Comparison of ENCODE assay signal across 13 mouse cellular contexts in genomic region chr3:135640856-135641622, GRCm38 (mm10). TPM values are rescaled to one million over a fixed set of nuclear protein-coding genes. Genes with fewer than 3 reads are reported as not detected.
A peak's percentile ranks its signal among the peaks of the same experiment; 100 is the strongest.
DNase-seq lines count a peak whose midpoint lies in the region; ATAC-seq and TF ChIP-seq lines count a peak whose summit lies in the region.
"Had no signal": no experiment of that assay in that cellular context is flagged by ENCODE, and none has a peak within 500 bp of the region (broad histone marks: within the 10 kb centered on the region; RNA-seq: fewer than 3 reads in every experiment).

No protein-coding gene starts in this region.

- H3K4me1 ChIP-seq in heart, embryonic 14.5 days (ENCODE audit: control insufficient read depth in 2 of 2, insufficient read depth in 2 of 2, low read length in 2 of 2): peaks cover 26 to 41% of the 10 kb centered on the region in 2 experiments
- H3K4me1 ChIP-seq in liver, embryonic 14.5 days (replicated peaks; ENCODE audit: control insufficient read depth in 2 of 2, insufficient read depth in 2 of 2, low read length in 1 of 2): peaks cover 15 to 30% of the 10 kb centered on the region in 2 experiments
- no peaks in the 10 kb centered on the region for H3K4me1 ChIP-seq in hindbrain, embryonic 16.5 days (ENCODE audit: control insufficient read depth, insufficient read depth, low read depth, low read length)
- H3K4me1 ChIP-seq: embryonic facial prominence, embryonic 13.5 days; hindbrain, embryonic 15.5 days; limb, embryonic 13.5 days had no signal

- no peaks in the 10 kb centered on the region for H3K27me3 ChIP-seq in heart, embryonic 14.5 days (ENCODE audit: control insufficient read depth, insufficient read depth, low read length)
- H3K27me3 ChIP-seq in liver, embryonic 14.5 days (ENCODE audit: control insufficient read depth, insufficient read depth, low read length): no peaks in the 10 kb centered on the region
- no peaks in the 10 kb centered on the region for H3K27me3 ChIP-seq in hindbrain, embryonic 16.5 days (replicated peaks; ENCODE audit: control insufficient read depth, insufficient read depth, low read length)
- H3K27me3 ChIP-seq: embryonic facial prominence, embryonic 13.5 days; hindbrain, embryonic 15.5 days; limb, embryonic 13.5 days had no signal

- H3K4me3 ChIP-seq in heart, embryonic 14.5 days (ENCODE audit: control insufficient read depth in 1 of 2, insufficient read depth in 1 of 2, low read depth in 1 of 2, low read length in 2 of 2): no peak overlapping the region
- H3K4me3 ChIP-seq in liver, embryonic 14.5 days (ENCODE audit: insufficient read depth in 1 of 2, low read depth in 2 of 2, low read length in 2 of 2): no peak overlapping the region
- no peak overlapping the region for H3K4me3 ChIP-seq in hindbrain, embryonic 16.5 days (ENCODE audit: low read length)
- H3K4me3 ChIP-seq: embryonic facial prominence, embryonic 13.5 days; hindbrain, embryonic 15.5 days; layer of hippocampus, adult 2 months; limb, embryonic 13.5 days had no signal

- peak; percentile 26 to 57 for DNase-seq in adrenal gland, postnatal 36 days
- no peak for DNase-seq in adrenal gland, adult 18-20 months (ENCODE audit: low spot score in 2 of 2)
- peak; percentile 34 for DNase-seq in CD4-positive, CD25-positive, alpha-beta regulatory T cell, adult 2 months (ENCODE audit: low read depth, low spot score)
- DNase-seq in liver, embryonic 14.5 days (ENCODE audit: low read depth in 3 of 3, low spot score in 3 of 3): no peak
- no peak for DNase-seq in urinary bladder, postnatal 4 days (ENCODE audit: low spot score in 2 of 2)
- DNase-seq in thymus, postnatal 0 days (ENCODE audit: low spot score): no peak
- DNase-seq: cerebellum, adult 9-10 months had no signal

- peak; percentile 83 for ATAC-seq in heart, embryonic 14.5 days (ENCODE audit: insufficient number of reproducible peaks, insufficient read depth, low FRiP score, low read depth)
- peak; percentile 60 for ATAC-seq in liver, embryonic 14.5 days (ENCODE audit: insufficient read depth)
- no peak for ATAC-seq in hindbrain, embryonic 16.5 days

- no peak for TF ChIP-seq CTCF in liver, embryonic 14.5 days (IDR thresholded peaks at IDR 0.05; ENCODE audit: low read depth)

- no peak overlapping the region for H3K9ac ChIP-seq in heart, embryonic 14.5 days (ENCODE audit: low read length)
- no peak overlapping the region for H3K9ac ChIP-seq in liver, embryonic 14.5 days (replicated peaks)
- no peak overlapping the region for H3K9ac ChIP-seq in hindbrain, embryonic 16.5 days (ENCODE audit: low read depth, low read length)
- H3K9ac ChIP-seq: embryonic facial prominence, embryonic 13.5 days; hindbrain, embryonic 15.5 days; limb, embryonic 13.5 days had no signal

- no peaks in the 10 kb centered on the region for H3K9me3 ChIP-seq in heart, embryonic 14.5 days (ENCODE audit: control insufficient read depth, low read length)
- no peaks in the 10 kb centered on the region for H3K9me3 ChIP-seq in liver, embryonic 14.5 days (ENCODE audit: control insufficient read depth, low read length)
- no peaks in the 10 kb centered on the region for H3K9me3 ChIP-seq in hindbrain, embryonic 16.5 days (ENCODE audit: control insufficient read depth, low read length)
- H3K9me3 ChIP-seq: embryonic facial prominence, embryonic 13.5 days; hindbrain, embryonic 15.5 days; limb, embryonic 13.5 days had no signal

- peak overlapping the region; percentile 80 to 82 for H3K27ac ChIP-seq in heart, embryonic 14.5 days (replicated peaks in 1 of 2; ENCODE audit: control insufficient read depth in 1 of 2, insufficient read depth in 1 of 2, low read depth in 2 of 2, low read length in 2 of 2)
- H3K27ac ChIP-seq in liver, embryonic 14.5 days: no peak overlapping the region
- H3K27ac ChIP-seq in hindbrain, embryonic 16.5 days (ENCODE audit: low read depth, low read length): no peak overlapping the region
- H3K27ac ChIP-seq: embryonic facial prominence, embryonic 13.5 days; hindbrain, embryonic 15.5 days; layer of hippocampus, adult 2 months; limb, embryonic 13.5 days had no signal

- TF ChIP-seq EP300 in liver, embryonic 14.5 days (IDR thresholded peaks at IDR 0.05; ENCODE audit: low read depth): no peak

- H3K4me2 ChIP-seq in heart, embryonic 14.5 days (ENCODE audit: low read length): peak overlapping the region; percentile 23
- no peak overlapping the region for H3K4me2 ChIP-seq in liver, embryonic 14.5 days (ENCODE audit: low read depth)
- H3K4me2 ChIP-seq in hindbrain, embryonic 16.5 days (ENCODE audit: low read length): no peak overlapping the region
- H3K4me2 ChIP-seq: embryonic facial prominence, embryonic 13.5 days; hindbrain, embryonic 15.5 days; limb, embryonic 13.5 days had no signal

- peaks cover 30% of the 10 kb centered on the region for H3K36me3 ChIP-seq in heart, embryonic 14.5 days (ENCODE audit: control insufficient read depth, insufficient read depth, low read length)
- H3K36me3 ChIP-seq in liver, embryonic 14.5 days (replicated peaks; ENCODE audit: control insufficient read depth, insufficient read depth, low read depth): no peaks in the 10 kb centered on the region
- H3K36me3 ChIP-seq in hindbrain, embryonic 16.5 days (ENCODE audit: control insufficient read depth, insufficient read depth, low read length): 0 out of 2 replicates have a peak, but pooled peaks cover 3% of the 10 kb centered on the region

- 44% methylated on average over 16 of the region's 16 CpGs for WGBS in heart, embryonic 14.5 days
- WGBS in liver, embryonic 14.5 days (ENCODE audit: insufficient replicate concordance): 64% methylated on average over 16 of the region's 16 CpGs
- 83% methylated on average over 16 of the region's 16 CpGs for WGBS in hindbrain, embryonic 16.5 days

RNA-seq across cellular contexts. Expression of gene Nfkb1, which starts 50.3 kb away (rescaled TPM):
- total RNA-seq in adrenal gland, postnatal 36 days (2021): 10 to 100 TPM; 55.8 to 58.1 TPM
- total RNA-seq in adrenal gland, adult 18-20 months (2021): 10 to 100 TPM; 43.3 to 54.9 TPM
- 23.5 and 25.2 TPM in 2 replicates for polyA plus RNA-seq in heart, embryonic 14.5 days (2014; fragmentation: Nextera tagmentation; extraction: Ambion mirVana)
- 13.8 and 16.5 TPM in 2 replicates for polyA plus RNA-seq in liver, embryonic 14.5 days (2012; rRNA removed)
- polyA plus RNA-seq in liver, embryonic 14.5 days (2014; fragmentation: Nextera tagmentation; extraction: Ambion mirVana): 11.2 and 14.1 TPM in 2 replicates
- 7.5 and 7.8 TPM in 2 replicates for polyA plus RNA-seq in hindbrain, embryonic 16.5 days (2015; fragmentation: Nextera tagmentation; extraction: Ambion mirVana)
- 50.9 and 54.3 TPM in 2 replicates for polyA plus RNA-seq in thymus, postnatal 0 days (2015; fragmentation: Nextera tagmentation; extraction: Ambion mirVana)

Comparison
In these comparisons a context has a peak if more than half of its experiments do, and no peak if none do; other contexts are left out.
1. DNase-seq: peak in adrenal gland, postnatal 36 days (2 of 2) and CD4-positive, CD25-positive, alpha-beta regulatory T cell, adult 2 months (single experiment); none in adrenal gland, adult 18-20 months (0 of 2), liver, embryonic 14.5 days (0 of 3), urinary bladder, postnatal 4 days (0 of 2) and thymus, postnatal 0 days (single experiment).
2. H3K27ac ChIP-seq: peak in heart, embryonic 14.5 days (2 of 2); none in liver, embryonic 14.5 days (single experiment) and hindbrain, embryonic 16.5 days (single experiment).